Mouse (Mus musculus) heart, embryonic 12.5 days (tissue): ENCODE data around the gene Trp53i11. TPM values are rescaled to one million over a fixed set of nuclear protein-coding genes. Genes with fewer than 3 reads are reported as not detected.

Source experiments
- ATAC-seq: fragments of 200-750 bp; cut with Nextera tagmentation; 2 replicates; pipeline ENCODE4 v1.8.0; 2017; ENCODE audit warnings: moderate TSS enrichment, moderate library complexity; ENCODE audit not compliant: insufficient number of reproducible peaks, low FRiP score
- H3K27ac ChIP-seq: fragments of 300-500 bp; sonication (generic); 2 replicates; pipeline ENCODE4 v1.5.1; 2016; ENCODE audit warnings: mild to moderate bottlenecking, moderate library complexity; ENCODE audit not compliant: poor library complexity, severe bottlenecking
- H3K27me3 ChIP-seq: fragments of 300-500 bp; sonication (generic); replicated peaks from 2 replicates; pipeline ENCODE4 v1.6.1; 2016; ENCODE audit warnings: mild to moderate bottlenecking, moderate library complexity
- H3K36me3 ChIP-seq: fragments of 300-500 bp; sonication (generic); 2 replicates; pipeline ENCODE4 v1.6.1; 2016; ENCODE audit warnings: mild to moderate bottlenecking, moderate library complexity
- H3K4me1 ChIP-seq: fragments of 300-500 bp; sonication (generic); replicated peaks from 2 replicates; pipeline ENCODE4 v1.6.1; 2016; ENCODE audit warnings: mild to moderate bottlenecking
- H3K4me2 ChIP-seq: fragments of 300-500 bp; sonication (generic); 2 replicates; pipeline ENCODE4 v1.6.1; 2016; ENCODE audit warnings: mild to moderate bottlenecking, moderate library complexity
- H3K4me3 ChIP-seq: fragments of 300-500 bp; sonication (generic); 2 replicates; pipeline ENCODE4 v1.5.1; 2016; ENCODE audit warnings: mild to moderate bottlenecking
- H3K9ac ChIP-seq: fragments of 300-500 bp; sonication (generic); 2 replicates; pipeline ENCODE4 v1.6.1; 2016; ENCODE audit warnings: mild to moderate bottlenecking, moderate library complexity
- H3K9me3 ChIP-seq: fragments of 300-500 bp; sonication (generic); replicated peaks from 2 replicates; pipeline ENCODE4 v1.6.1; 2016; ENCODE audit warnings: mild to moderate bottlenecking, moderate library complexity
- WGBS: fragments of 180-500 bp; shearing (Covaris S2); methylation state at CpG from one replicate; pipeline ENCODE4 v1.1.7; 2016; 5-methylcytosine and 5-hydroxymethylcytosine counted together
- polyA plus RNA-seq: library from polyadenylated mRNA; unstranded; fragments of >200 nt; fragmentation: Nextera tagmentation; extraction: Ambion mirVana; gene quantifications from 2 replicates; pipeline ENCODE4 v1.2.1, GENCODE M21; 2016

Trp53i11 gene
- polyA plus RNA-seq, 1 experiment from 2014 or later, result 25.2 TPM

DNA sequence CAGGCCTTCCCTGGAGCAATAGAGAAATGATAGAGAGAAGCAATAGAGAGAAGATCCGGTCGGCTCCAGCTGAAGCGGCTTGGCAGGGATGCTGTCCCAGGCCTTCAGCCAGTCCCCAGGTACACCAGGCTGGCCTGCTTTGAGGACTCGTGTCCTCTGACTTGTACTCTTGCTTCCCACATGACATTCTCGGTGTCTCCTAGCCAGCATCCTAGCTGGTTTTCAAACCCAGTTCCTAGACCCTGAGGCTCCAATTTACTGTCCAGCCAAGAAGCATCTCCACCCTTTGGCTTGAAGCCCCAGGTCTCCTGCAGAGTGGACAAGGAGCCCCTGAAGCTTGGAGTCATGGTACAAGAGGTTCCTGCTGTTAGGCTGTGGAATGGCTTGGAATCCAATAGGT, 54.8 kb downstream of the Trp53i11 start:
- Histone ChIP-seq H3K4me3 (no peak overlapping the region), H3K36me3 (no peaks in the 10 kb centered on the region), H3K9me3 (no peaks in the 10 kb centered on the region), H3K27me3 (no peaks in the 10 kb centered on the region), H3K4me2 (no peak overlapping the region), H3K4me1 (peaks cover 40% of the 10 kb centered on the region), H3K27ac (no peak overlapping the region), H3K9ac (no peak overlapping the region; the same call in 1 of the 2 replicates)
- no peak for ATAC-seq
- WGBS, result 79% methylated on average over 5 of the region's 5 CpGs

GRCm38 (mm10) chr2:93243439-93244089, 56.2 kb downstream of the Trp53i11 start:
- no peak overlapping the region for H3K4me2 ChIP-seq
- no peak for ATAC-seq
- peaks cover 26% of the 10 kb centered on the region for H3K4me1 ChIP-seq
- H3K9me3 ChIP-seq, result no peaks in the 10 kb centered on the region
- H3K4me3 ChIP-seq, result no peak overlapping the region
- H3K9ac ChIP-seq, result no peak overlapping the region
- H3K27me3 ChIP-seq, result no peaks in the 10 kb centered on the region
- H3K36me3 ChIP-seq, result no peaks in the 10 kb centered on the region
- WGBS, result 79% methylated on average over 11 of the region's 11 CpGs
- H3K27ac ChIP-seq, result no peak overlapping the region

DNA sequence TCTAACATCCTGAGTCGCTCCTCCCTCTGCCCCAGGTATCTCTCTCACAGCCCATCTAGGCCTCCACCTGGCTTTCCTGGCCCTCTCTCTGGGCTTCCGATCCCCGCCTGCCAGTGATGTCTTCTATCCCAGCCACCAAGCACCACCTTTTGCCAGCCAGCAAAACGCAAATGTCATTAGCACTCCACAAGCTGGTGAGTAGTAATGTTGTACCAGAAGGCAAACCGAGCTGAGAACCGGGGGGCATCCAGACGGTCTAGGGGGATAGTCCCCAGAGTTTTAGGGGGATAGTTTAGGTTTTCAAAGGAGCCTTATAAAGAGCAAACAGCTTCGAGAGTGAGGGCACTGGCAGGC, 56.7 kb downstream of the Trp53i11 start:
- 79% methylated on average over 8 of the region's 8 CpGs for WGBS
- no peak overlapping the region for H3K4me2 ChIP-seq
- no peaks in the 10 kb centered on the region for H3K9me3 ChIP-seq
- no peak overlapping the region for H3K9ac ChIP-seq
- no peak overlapping the region for H3K27ac ChIP-seq
- no peak overlapping the region for H3K4me3 ChIP-seq
- H3K36me3 ChIP-seq, result no peaks in the 10 kb centered on the region
- no peaks in the 10 kb centered on the region for H3K27me3 ChIP-seq
- H3K4me1 ChIP-seq, result peaks cover 21% of the 10 kb centered on the region
- no peak for ATAC-seq

- Histone ChIP-seq H3K27me3 (no peaks in the 10 kb centered on the region), H3K36me3 (0 out of 2 replicates have a peak, but pooled peaks cover 11% of the 10 kb centered on the region), H3K4me1 (peaks cover 5% of the 10 kb centered on the region), H3K27ac (no peak overlapping the region), H3K4me2 (no peak overlapping the region), H3K4me3 (no peak overlapping the region), H3K9me3 (0 out of 2 replicates have a peak, but pooled peaks cover 4% of the 10 kb centered on the region), H3K9ac (no peak overlapping the region)
- 78% methylated on average over 6 of the region's 6 CpGs for whole genome bisulfite sequencing
- ATAC-seq, result no peak
Measured at GRCm38 (mm10) chr2:93249058-93249457, 61.7 kb downstream of the Trp53i11 start.

DNA sequence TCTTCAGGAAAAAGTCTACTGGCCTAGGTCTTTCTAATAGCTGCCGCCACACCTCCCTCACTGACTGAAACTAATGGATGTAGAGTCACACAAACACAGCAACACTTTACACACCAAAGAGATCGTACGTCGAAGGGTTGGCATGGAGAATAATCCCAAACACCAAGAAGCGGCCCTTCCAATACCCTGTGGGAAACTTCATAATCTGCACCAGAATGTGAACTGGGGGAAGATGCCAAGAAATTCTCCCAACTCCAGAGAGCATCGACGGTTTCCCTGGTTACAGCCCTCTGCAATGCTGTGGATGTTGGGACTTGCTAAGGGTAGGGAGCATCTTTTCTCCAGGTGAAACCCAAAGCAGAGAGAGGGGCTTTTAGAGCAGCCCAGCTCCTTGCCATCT, 63.3 kb downstream of the Trp53i11 start:
- Histone ChIP-seq H3K4me1 (peaks cover 5% of the 10 kb centered on the region), H3K27me3 (no peaks in the 10 kb centered on the region), H3K4me3 (no peak overlapping the region), H3K36me3 (0 out of 2 replicates have a peak, but pooled peaks cover 11% of the 10 kb centered on the region), H3K4me2 (no peak overlapping the region), H3K27ac (no peak overlapping the region), H3K9me3 (0 out of 2 replicates have a peak, but pooled peaks cover 4% of the 10 kb centered on the region), H3K9ac (no peak overlapping the region)
- ATAC-seq, result no peak
- WGBS, result 89% methylated on average over 7 of the region's 7 CpGs

Other genes starting within 250 kb of the Trp53i11 start
- 5.6 and 5.8 TPM in 2 replicates for gene Prdm11, start 141.4 kb upstream of the Trp53i11 start, polyA plus RNA-seq
- 58.5 and 63.8 TPM in 2 replicates for gene Tspan18, start 147.0 kb downstream of the Trp53i11 start, polyA plus RNA-seq